Mouse (Mus musculus) granulocyte monocyte progenitor cell, adult 5-6 weeks (primary cell): ENCODE results near the gene Olfr1366. TPM values are rescaled to one million over a fixed set of nuclear protein-coding genes. Genes with fewer than 3 reads are reported as not detected.

Experiments used
- ATAC-seq: replicated peaks from 2 replicates; pipeline ENCODE4 v1.8.0; 2016; ENCODE audit warnings: mild to moderate bottlenecking, moderate TSS enrichment, inconsistent platforms; ENCODE audit not compliant: poor library complexity, severe bottlenecking
- total RNA-seq, 2 experiments: library from RNA; stranded (forward) in 1 of 2; stranded (reverse) in 1 of 2; fragments of 200-712, 200-1000 nt in 1 of 2; fragments of >200 nt in 1 of 2; fragmentation: Nextera tagmentation in 1 of 2; gene quantifications; 2 replicates each; pipeline ENCODE4 v1.2.3; 2014 to 2017

Olfr1366 gene
- total RNA-seq (2014; fragmentation: Nextera tagmentation) (not detected in 2 replicates), total RNA-seq (2017) (not detected in 2 replicates)

DNA sequence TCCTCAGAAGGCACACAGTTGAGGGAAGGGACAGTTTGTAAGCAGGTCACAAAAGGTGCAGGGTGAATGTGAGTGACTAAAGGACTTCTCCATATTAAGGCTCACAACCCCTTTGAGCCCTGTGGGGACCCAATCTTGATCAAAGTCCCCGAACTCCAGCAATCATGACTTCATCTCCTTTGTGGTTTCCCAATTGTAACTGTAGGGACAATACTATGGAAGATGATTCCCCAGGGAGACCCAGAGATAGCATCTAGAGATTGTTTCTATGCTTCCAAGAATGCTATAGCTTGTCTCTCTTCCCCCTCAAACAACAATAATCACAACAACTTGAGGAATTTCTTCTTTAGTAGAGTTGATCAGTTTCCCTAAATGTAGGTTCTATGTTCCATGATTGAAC lies at the start of gene Olfr1366:
Gene Olfr1366, minus strand, starts transcription at position 101 of the 400 bp plus-strand sequence.
- ATAC-seq = no peak

DNA sequence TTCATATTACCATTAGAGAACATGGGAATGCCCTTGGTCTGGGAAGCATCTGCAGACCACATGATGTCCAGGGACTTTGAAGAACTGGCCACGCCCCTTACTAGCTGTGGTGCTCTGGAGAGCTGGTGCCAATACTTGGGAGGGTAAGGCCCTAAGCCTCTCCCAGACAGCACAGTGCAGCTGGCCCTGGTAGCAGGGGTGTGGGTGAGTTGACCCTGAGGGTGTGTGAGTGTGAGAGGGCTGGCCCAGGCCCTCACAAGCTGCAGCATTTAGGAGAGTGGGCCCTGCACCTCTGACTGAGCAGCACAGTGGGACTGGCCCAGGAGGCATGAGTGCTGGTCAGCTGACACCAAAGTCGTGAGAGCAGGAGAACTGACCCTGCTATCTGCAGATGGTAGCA lies 49.0 kb upstream of the Olfr1366 start:
- no peak for ATAC-seq

DNA sequence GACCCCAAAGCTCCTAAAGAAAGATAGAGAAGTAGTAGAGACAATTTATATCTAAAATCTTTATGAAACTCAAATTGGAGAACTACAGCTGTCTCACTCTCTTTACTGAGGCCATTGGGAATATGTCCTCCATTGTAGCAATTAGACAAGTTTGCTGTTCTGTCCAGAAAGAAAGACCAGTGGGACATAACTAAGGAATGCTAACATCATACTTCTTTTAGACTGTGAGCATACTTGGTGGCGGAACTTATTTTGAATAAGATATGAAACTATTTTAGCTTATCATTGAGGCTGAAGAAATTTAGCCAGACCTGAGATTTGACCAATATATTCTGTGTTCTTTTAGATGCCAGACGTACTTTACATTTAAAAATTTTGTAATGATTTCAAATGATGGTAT lies 39.1 kb upstream of the Olfr1366 start, which contains the start of gene Olfr1364:
Gene Olfr1364, minus strand, starts transcription at position 101 of the 400 bp plus-strand sequence.
- ATAC-seq = no peak

DNA sequence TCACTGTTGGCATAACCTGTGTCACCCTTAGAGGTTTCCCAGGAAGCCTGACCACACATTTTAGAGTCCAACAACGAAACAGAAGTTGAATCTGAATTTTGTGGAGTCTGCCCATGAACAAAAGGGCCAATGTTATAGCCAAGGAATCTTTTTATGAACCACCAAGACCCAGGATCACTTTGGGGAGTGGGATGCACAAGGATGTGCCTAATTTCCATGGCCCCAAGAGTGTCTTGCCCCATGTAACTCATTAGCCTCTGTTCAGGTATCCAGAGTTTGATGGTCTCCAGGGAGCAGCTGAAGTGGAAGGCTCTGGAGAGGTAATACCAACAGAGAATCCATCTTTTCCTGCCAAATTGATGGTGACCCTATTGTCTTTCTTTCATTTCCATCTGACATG lies 17.2 kb upstream of the Olfr1366 start, which contains the start of gene Olfr1535:
Gene Olfr1535, minus strand, starts transcription at position 101 of the 400 bp plus-strand sequence.
- no peak for ATAC-seq

DNA sequence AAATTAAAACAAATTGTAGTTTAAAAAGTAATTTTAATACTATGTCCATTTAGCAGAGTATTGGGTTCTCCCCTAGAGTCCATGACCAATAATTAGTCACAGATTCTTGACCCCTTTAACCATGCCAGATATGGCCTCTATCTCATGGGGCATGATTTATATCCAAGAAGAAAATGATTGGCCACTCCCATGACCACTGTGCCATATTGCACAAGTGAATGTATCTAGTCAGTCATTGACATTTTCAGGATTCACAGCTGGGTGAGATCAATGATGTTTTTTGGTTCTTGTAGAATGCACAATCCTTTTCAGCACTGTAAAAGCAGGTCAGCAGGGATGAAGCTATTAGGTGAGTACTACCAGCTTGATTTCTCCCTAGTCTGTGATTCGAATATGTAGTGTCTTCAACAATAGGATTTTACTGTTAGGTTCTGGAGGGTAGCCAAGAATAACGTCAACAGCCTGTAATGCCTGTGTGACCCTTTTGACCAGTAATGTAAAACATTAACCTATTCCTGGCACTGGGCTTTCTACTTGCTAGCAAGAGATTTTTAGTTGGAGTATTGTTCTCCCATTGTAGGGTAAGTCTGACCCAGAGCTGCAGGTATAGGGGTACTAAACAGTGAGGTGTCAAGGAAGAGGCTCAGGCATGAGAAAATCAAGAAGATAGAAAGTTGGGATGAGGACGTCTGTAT lies 8.0 kb upstream of the Olfr1366 start:
- no peak for ATAC-seq

DNA sequence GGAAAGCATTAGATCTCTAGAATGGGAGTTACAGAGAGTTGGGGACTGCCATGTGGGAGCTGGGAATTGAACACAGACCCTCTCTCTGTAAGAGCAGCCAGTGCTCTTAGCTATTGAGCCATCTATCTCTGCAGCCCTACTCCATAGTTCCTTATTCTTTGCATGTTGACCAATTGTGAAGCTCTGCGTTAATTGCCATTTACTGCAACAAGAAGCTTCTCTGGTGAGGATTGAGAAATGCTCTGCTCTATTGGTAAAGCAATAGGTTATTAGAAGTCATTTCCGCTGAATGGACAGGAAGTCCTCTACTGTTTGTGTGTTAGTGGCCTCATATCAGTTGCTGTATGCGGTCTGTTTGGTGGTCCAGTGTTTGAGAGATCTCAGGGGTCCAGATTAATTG lies 6.9 kb upstream of the Olfr1366 start:
- peak; percentile 50 for ATAC-seq

DNA sequence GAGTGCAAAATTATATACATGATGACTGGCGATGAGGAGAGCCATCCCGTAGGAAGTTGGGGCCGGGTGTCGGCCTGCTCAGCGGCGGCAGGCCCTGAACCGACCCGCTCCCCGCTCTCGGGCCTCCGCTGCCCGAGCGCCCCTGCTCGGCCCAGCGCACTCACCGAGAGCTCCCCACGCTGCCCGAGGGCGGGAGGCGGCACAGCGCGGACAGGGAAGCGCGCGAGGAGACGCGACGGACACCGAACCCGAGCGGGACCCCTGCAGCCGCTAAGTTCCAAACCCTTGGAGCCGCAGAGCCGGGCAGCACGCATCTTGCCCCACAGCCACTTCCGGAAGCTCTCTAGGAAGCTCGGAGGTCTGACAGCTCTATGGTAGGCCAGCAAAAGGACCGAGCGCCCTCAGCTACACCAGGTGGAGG lies 11.8 kb downstream of the Olfr1366 start, which contains the start of gene Zkscan8:
Gene Zkscan8, minus strand, starts transcription at position 340 of the 421 bp plus-strand sequence.
- peak; percentile 99 for ATAC-seq

DNA sequence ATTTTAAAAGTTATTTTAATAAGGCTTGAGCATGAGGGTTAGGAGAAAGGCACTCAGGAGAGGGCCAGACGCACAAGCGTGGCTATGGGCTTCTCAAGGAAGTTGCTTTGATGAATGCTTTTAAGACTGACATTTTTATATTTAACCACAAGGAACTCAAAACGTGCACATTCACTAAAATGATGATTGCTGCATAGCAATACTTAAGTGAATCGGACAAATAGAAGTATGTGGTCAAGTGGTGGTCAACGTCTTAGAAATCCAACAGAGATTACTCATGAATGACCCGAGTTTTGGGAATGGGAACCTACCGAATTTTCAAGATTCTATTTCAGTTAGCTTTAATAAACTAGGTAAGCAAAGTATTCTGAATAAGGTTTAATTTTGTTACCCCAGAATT lies 12.5 kb downstream of the Olfr1366 start:
- no peak for ATAC-seq

DNA sequence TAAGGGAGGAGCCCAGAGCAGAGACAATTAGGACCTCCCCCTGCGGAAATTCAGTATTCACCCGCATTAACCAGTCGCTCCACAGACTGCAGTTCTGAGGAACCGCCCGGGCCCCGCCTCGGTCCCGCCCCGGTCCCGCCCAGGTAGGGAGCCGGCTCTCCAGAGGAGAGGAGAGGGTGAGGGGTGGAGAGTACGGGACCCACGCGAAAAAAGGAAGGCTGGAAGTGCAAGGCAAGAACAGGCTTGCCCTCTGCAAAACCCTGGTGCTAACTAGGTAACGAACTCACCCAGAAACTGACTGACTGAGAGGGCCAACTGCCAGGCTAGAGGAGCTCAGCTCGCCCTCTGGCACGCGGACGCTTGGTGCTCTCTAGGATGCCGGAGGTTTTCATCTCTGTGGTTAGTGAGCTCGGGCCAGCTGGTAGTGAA lies 36.4 kb downstream of the Olfr1366 start:
- peak; percentile 99 for ATAC-seq

DNA sequence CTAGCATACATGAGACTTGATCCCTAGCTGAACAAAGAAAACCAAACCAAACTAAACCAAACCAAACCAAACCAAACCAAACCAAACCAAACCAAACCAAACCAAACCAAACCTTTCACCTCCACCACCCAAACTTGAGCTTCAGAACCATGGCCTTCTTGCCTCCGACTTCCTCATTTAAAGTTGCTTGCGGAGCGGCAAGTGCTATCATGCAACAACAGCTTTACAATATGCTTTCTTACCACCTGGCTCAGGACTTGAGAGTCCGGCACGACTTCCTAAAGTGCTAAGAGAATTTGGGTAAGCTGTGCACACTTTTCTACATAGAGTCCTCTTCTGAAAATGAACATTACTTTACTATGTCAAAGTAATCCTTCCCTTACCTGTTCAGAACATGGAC lies 40.3 kb downstream of the Olfr1366 start:
- ATAC-seq = no peak

DNA sequence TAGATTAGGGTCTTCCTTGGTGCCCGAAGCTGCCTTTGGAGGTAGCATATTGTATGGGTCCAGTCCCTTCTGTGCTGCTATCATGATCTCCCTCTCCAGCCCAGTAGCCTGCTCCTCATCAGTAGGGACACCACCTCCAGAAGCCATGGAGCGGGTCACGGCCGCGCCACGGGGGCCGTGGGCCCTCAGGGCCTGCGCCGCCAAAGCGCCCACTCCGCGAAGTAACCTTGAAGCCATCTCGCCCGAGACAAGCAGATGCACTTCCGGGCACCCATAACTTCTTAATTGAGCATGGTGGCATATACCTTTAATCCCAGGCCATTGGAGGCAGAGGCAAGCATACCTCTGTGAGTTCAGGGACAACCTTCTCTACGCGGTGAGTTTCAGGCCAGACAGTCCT lies 41.4 kb downstream of the Olfr1366 start, which contains the start of gene Gm11273:
Gene Gm11273, minus strand, starts transcription at position 237 of the 400 bp plus-strand sequence.
- peak; percentile 61; the same call in 1 of the 2 replicates for ATAC-seq

DNA sequence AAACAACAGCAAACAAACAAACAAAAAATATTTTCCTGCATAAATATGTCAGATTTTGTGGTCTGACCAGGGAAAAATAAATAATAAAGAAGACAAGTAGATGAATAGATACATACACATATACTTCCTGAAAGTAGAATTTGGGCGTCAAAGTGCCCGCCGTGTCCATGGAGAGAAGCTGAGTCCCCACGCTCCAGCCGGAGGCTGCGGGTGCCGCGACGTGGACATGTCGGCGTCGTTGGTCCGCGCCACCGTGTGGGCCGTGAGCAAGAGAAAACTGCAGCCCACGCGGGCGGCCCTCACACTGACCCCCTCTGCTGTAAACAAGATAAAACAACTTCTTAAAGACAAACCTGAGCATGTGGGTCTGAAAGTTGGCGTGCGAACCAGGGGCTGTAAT lies 47.5 kb downstream of the Olfr1366 start, which contains the start of gene AK157302:
Gene AK157302, plus strand, starts transcription at position 144 of the 400 bp plus-strand sequence.
- ATAC-seq = peak; percentile 63

DNA sequence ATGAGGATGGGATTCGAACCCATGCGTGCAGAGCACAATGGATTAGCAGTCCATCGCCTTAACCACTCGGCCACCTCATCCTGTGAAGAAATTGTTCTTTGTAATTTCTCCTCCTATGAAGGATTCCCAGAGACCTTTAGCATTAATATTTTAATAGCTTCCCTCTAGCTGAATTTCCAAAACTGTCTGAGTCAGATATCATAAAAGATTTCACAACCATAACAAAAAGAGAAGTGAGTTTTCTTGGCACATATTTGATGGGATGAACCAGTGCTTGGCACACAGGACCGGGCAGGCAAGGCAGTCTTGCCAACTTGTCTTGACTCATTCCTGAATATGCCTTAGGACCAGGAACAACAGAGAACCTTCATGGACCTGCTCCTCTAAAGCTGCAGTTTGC lies 49.8 kb downstream of the Olfr1366 start:
- peak; percentile 58 for ATAC-seq

DNA sequence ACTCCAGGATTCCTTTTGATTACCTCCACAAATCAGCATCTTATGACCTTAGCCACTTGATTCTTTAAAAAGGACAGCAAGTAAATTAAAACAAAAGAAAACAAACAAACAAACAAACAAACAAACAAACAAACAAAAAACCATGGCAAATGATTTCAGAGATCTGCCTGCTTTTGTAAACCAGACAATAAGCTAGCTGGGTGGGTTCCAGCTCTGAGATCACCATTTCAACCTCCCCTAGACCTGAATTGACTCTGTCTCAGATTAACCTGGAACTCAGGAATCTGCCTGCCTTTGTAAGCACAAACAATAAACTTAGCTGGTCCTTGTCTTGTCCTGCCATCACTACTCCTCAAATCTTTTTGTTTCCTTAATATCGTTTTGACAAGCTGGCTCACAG lies 55.7 kb downstream of the Olfr1366 start:
- no peak for ATAC-seq

Other genes with a start within 250 kb of the Olfr1366 start
Only the 30 nearest of the 31 such genes appear.
- not detected in 2 replicates for gene Gpx6, start 230.7 kb downstream of the Olfr1366 start, total RNA-seq (2014; fragmentation: Nextera tagmentation)
- not detected in 2 replicates for gene Gpx6, start 230.7 kb downstream of the Olfr1366 start, total RNA-seq (2017)
- not detected in 2 replicates for gene Olfr1367, start 195.9 kb downstream of the Olfr1366 start, total RNA-seq (2014; fragmentation: Nextera tagmentation)
- gene Olfr1367, start 195.9 kb downstream of the Olfr1366 start, total RNA-seq (2017) = not detected in 2 replicates
- gene Zscan12, start 180.0 kb downstream of the Olfr1366 start, total RNA-seq (2014; fragmentation: Nextera tagmentation) = 8.4 and 8.6 TPM in 2 replicates
- gene Zscan12, start 180.0 kb downstream of the Olfr1366 start, total RNA-seq (2017) = 11.1 and 20.0 TPM in 2 replicates
- gene Zkscan3, start 140.1 kb downstream of the Olfr1366 start, total RNA-seq (2014; fragmentation: Nextera tagmentation) = 41.4 and 46.5 TPM in 2 replicates
- 29.1 and 33.0 TPM in 2 replicates for gene Zkscan3, start 140.1 kb downstream of the Olfr1366 start, total RNA-seq (2017)
- 0.71 and 3.2 TPM in 2 replicates for gene Pgbd1, start 101.8 kb downstream of the Olfr1366 start, total RNA-seq (2014; fragmentation: Nextera tagmentation)
- gene Pgbd1, start 101.8 kb downstream of the Olfr1366 start, total RNA-seq (2017) = 0.93 and 2.0 TPM in 2 replicates
- gene Zscan26, start 89.1 kb downstream of the Olfr1366 start, total RNA-seq (2014; fragmentation: Nextera tagmentation) = 19.5 and 21.5 TPM in 2 replicates
- gene Zscan26, start 89.1 kb downstream of the Olfr1366 start, total RNA-seq (2017) = 18.7 and 22.5 TPM in 2 replicates
- gene Nkapl, start 74.3 kb downstream of the Olfr1366 start, total RNA-seq (2014; fragmentation: Nextera tagmentation) = 0.43 TPM in 1 of 2 replicates, not detected in the other
- not detected in 2 replicates for gene Nkapl, start 74.3 kb downstream of the Olfr1366 start, total RNA-seq (2017)
- gene Zkscan4, start 63.9 kb downstream of the Olfr1366 start, total RNA-seq (2014; fragmentation: Nextera tagmentation) = 0.81 TPM in 1 of 2 replicates, not detected in the other
- gene Zkscan4, start 63.9 kb downstream of the Olfr1366 start, total RNA-seq (2017) = 0.72 and 0.73 TPM in 2 replicates
- gene Gm10065, start 63.4 kb downstream of the Olfr1366 start, total RNA-seq (2014; fragmentation: Nextera tagmentation) = not detected in 2 replicates
- gene Gm10065, start 63.4 kb downstream of the Olfr1366 start, total RNA-seq (2017) = not detected in 2 replicates
- gene AK157302, start 47.6 kb downstream of the Olfr1366 start, total RNA-seq (2014; fragmentation: Nextera tagmentation) = 0.21 and 1.2 TPM in 2 replicates
- 1.1 TPM in 1 of 2 replicates, not detected in the other for gene AK157302, start 47.6 kb downstream of the Olfr1366 start, total RNA-seq (2017)
- 7.3 and 7.9 TPM in 2 replicates for gene Gm11273, start 41.4 kb downstream of the Olfr1366 start, total RNA-seq (2014; fragmentation: Nextera tagmentation)
- gene Gm11273, start 41.4 kb downstream of the Olfr1366 start, total RNA-seq (2017) = 4.4 and 6.8 TPM in 2 replicates
- gene Zkscan8, start 11.7 kb downstream of the Olfr1366 start, total RNA-seq (2014; fragmentation: Nextera tagmentation) = 10.9 TPM in 2 replicates
- 7.3 and 7.8 TPM in 2 replicates for gene Zkscan8, start 11.7 kb downstream of the Olfr1366 start, total RNA-seq (2017)
- gene Olfr1535, start 17.1 kb upstream of the Olfr1366 start, total RNA-seq (2014; fragmentation: Nextera tagmentation) = not detected in 2 replicates
- gene Olfr1535, start 17.1 kb upstream of the Olfr1366 start, total RNA-seq (2017) = not detected in 2 replicates
- gene Olfr1364, start 39.0 kb upstream of the Olfr1366 start, total RNA-seq (2014; fragmentation: Nextera tagmentation) = not detected in 2 replicates
- gene Olfr1364, start 39.0 kb upstream of the Olfr1366 start, total RNA-seq (2017) = not detected in 2 replicates
- not detected in 2 replicates for gene Olfr1362, start 71.2 kb upstream of the Olfr1366 start, total RNA-seq (2014; fragmentation: Nextera tagmentation)
- not detected in 2 replicates for gene Olfr1362, start 71.2 kb upstream of the Olfr1366 start, total RNA-seq (2017)
- not detected in 2 replicates for gene Olfr11, start 99.7 kb upstream of the Olfr1366 start, total RNA-seq (2014; fragmentation: Nextera tagmentation)
- not detected in 2 replicates for gene Olfr11, start 99.7 kb upstream of the Olfr1366 start, total RNA-seq (2017)
- gene Olfr1361, start 120.6 kb upstream of the Olfr1366 start, total RNA-seq (2014; fragmentation: Nextera tagmentation) = not detected in 2 replicates
- not detected in 2 replicates for gene Olfr1361, start 120.6 kb upstream of the Olfr1366 start, total RNA-seq (2017)
- not detected in 2 replicates for gene Olfr1360, start 134.6 kb upstream of the Olfr1366 start, total RNA-seq (2014; fragmentation: Nextera tagmentation)
- gene Olfr1360, start 134.6 kb upstream of the Olfr1366 start, total RNA-seq (2017) = not detected in 2 replicates
- not detected in 2 replicates for gene Olfr1359, start 155.3 kb upstream of the Olfr1366 start, total RNA-seq (2014; fragmentation: Nextera tagmentation)
- not detected in 2 replicates for gene Olfr1359, start 155.3 kb upstream of the Olfr1366 start, total RNA-seq (2017)
- gene Hist1h2bl, start 173.3 kb upstream of the Olfr1366 start, total RNA-seq (2014; fragmentation: Nextera tagmentation) = 210 and 236 TPM in 2 replicates
- gene Hist1h2bl, start 173.3 kb upstream of the Olfr1366 start, total RNA-seq (2017) = 416 and 515 TPM in 2 replicates
- gene Hist1h2ai, start 173.6 kb upstream of the Olfr1366 start, total RNA-seq (2014; fragmentation: Nextera tagmentation) = 17.2 TPM in 1 of 2 replicates, not detected in the other
- 2,072 and 5,185 TPM in 2 replicates for gene Hist1h2ai, start 173.6 kb upstream of the Olfr1366 start, total RNA-seq (2017)
- 4.5 TPM in 1 of 2 replicates, not detected in the other for gene Hist1h3h, start 174.9 kb upstream of the Olfr1366 start, total RNA-seq (2014; fragmentation: Nextera tagmentation)
- 334 and 360 TPM in 2 replicates for gene Hist1h3h, start 174.9 kb upstream of the Olfr1366 start, total RNA-seq (2017)
- 123 and 125 TPM in 2 replicates for gene Hist1h2bm, start 179.2 kb upstream of the Olfr1366 start, total RNA-seq (2014; fragmentation: Nextera tagmentation)
- 554 and 641 TPM in 2 replicates for gene Hist1h2bm, start 179.2 kb upstream of the Olfr1366 start, total RNA-seq (2017)
- gene Hist1h4j, start 192.3 kb upstream of the Olfr1366 start, total RNA-seq (2014; fragmentation: Nextera tagmentation) = 2.1 and 2.5 TPM in 2 replicates
- gene Hist1h4j, start 192.3 kb upstream of the Olfr1366 start, total RNA-seq (2017) = 277 and 325 TPM in 2 replicates
- 143 and 341 TPM in 2 replicates for gene Hist1h4k, start 207.7 kb upstream of the Olfr1366 start, total RNA-seq (2014; fragmentation: Nextera tagmentation)
- 2,272 and 2,398 TPM in 2 replicates for gene Hist1h4k, start 207.7 kb upstream of the Olfr1366 start, total RNA-seq (2017)
- 8.6 and 105 TPM in 2 replicates for gene Hist1h2ak, start 211.0 kb upstream of the Olfr1366 start, total RNA-seq (2014; fragmentation: Nextera tagmentation)
- 1,120 and 1,478 TPM in 2 replicates for gene Hist1h2ak, start 211.0 kb upstream of the Olfr1366 start, total RNA-seq (2017)
- gene Hist1h2bn, start 211.3 kb upstream of the Olfr1366 start, total RNA-seq (2014; fragmentation: Nextera tagmentation) = 168 and 218 TPM in 2 replicates
- 1,437 and 1,878 TPM in 2 replicates for gene Hist1h2bn, start 211.3 kb upstream of the Olfr1366 start, total RNA-seq (2017)
- 278 and 329 TPM in 2 replicates for gene Hist1h1b, start 237.8 kb upstream of the Olfr1366 start, total RNA-seq (2014; fragmentation: Nextera tagmentation)
- 1,634 and 1,715 TPM in 2 replicates for gene Hist1h1b, start 237.8 kb upstream of the Olfr1366 start, total RNA-seq (2017)
- gene Hist1h3i, start 240.6 kb upstream of the Olfr1366 start, total RNA-seq (2014; fragmentation: Nextera tagmentation) = 73.1 and 153 TPM in 2 replicates
- 268 and 310 TPM in 2 replicates for gene Hist1h3i, start 240.6 kb upstream of the Olfr1366 start, total RNA-seq (2017)
- gene Hist1h2an, start 244.4 kb upstream of the Olfr1366 start, total RNA-seq (2014; fragmentation: Nextera tagmentation) = 8.9 TPM in 1 of 2 replicates, not detected in the other
- 984 and 1,144 TPM in 2 replicates for gene Hist1h2an, start 244.4 kb upstream of the Olfr1366 start, total RNA-seq (2017)